Mouse (Mus musculus): ENCODE measurements at regions not wholly inside any gene's neighbourhood (a gene's known extent, or its start where the extent isn't known, plus 50 kb on each side); places are given as distances from the start of the nearest gene placed in this dataset.

GRCm38 (mm10) chr14:66460795-66461194 lies 451.8 kb upstream of the Gulo start:
- no peak for TF ChIP-seq CTCF (IDR thresholded peaks at IDR 0.05; ENCODE audit: low read depth)
- no peak for TF ChIP-seq EP300 (IDR thresholded peaks at IDR 0.05; ENCODE audit: low read depth)

Data from heart, postnatal 0 days (tissue).